Mouse (Mus musculus) heart, embryonic 16.5 days (tissue): ENCODE measurements around the gene Cabin1. TPM values are rescaled to one million over a fixed set of nuclear protein-coding genes. Genes with fewer than 3 reads are reported as not detected.
A peak's percentile ranks its signal among the peaks of the same experiment; 100 is the strongest.

Experiments used
- ATAC-seq: fragments of 200-750 bp; cut with Nextera tagmentation; replicated peaks from 2 replicates; pipeline ENCODE4 v1.8.0; 2017; ENCODE audit warnings: moderate number of reproducible peaks; ENCODE audit not compliant: insufficient read depth, low FRiP score; ENCODE audit errors: extremely low read depth
- H3K27ac ChIP-seq: fragments of 300-500 bp; sonication (generic); 2 replicates; pipeline ENCODE4 v1.5.1; 2014; ENCODE audit warnings: mild to moderate bottlenecking, low read length, control low read depth, moderate library complexity
- H3K27me3 ChIP-seq: fragments of 300-500 bp; sonication (generic); 2 replicates; pipeline ENCODE4 v1.6.1; 2014; ENCODE audit warnings: low read length, mixed read lengths; ENCODE audit not compliant: control insufficient read depth, insufficient read depth
- H3K36me3 ChIP-seq: fragments of 300-500 bp; sonication (generic); 2 replicates; pipeline ENCODE4 v1.6.1; 2014; ENCODE audit not compliant: control insufficient read depth, insufficient read depth
- H3K4me1 ChIP-seq: fragments of 300-500 bp; sonication (generic); 2 replicates; pipeline ENCODE4 v1.6.1; 2014; ENCODE audit warnings: low read length, mixed read lengths; ENCODE audit not compliant: control insufficient read depth, insufficient read depth
- H3K4me2 ChIP-seq: fragments of 300-500 bp; sonication (generic); 2 replicates; pipeline ENCODE4 v1.6.1; 2014; ENCODE audit warnings: low read depth, mild to moderate bottlenecking, control low read depth, low read length
- H3K4me3 ChIP-seq: fragments of 300-500 bp; sonication (generic); 2 replicates; pipeline ENCODE4 v1.5.1; 2014; ENCODE audit warnings: mild to moderate bottlenecking, control low read depth, low read length
- H3K9ac ChIP-seq: fragments of 300-500 bp; sonication (generic); 2 replicates; pipeline ENCODE4 v1.6.1; 2014; ENCODE audit warnings: low read length, control low read depth
- H3K9me3 ChIP-seq: fragments of 300-500 bp; sonication (generic); replicated peaks from 2 replicates; pipeline ENCODE4 v1.6.1; 2016; ENCODE audit warnings: low read length; ENCODE audit not compliant: control insufficient read depth
- WGBS: fragments of 180-500 bp; shearing (Covaris S2); extraction: QIAGEN DNeasy Blood & Tissue Kit; methylation state at CpG from one replicate; pipeline ENCODE4 v1.1.7; 2014; 5-methylcytosine and 5-hydroxymethylcytosine counted together
- polyA plus RNA-seq: library from polyadenylated mRNA; unstranded; fragments of >200 nt; fragmentation: Nextera tagmentation; extraction: Ambion mirVana; gene quantifications from 2 replicates; pipeline ENCODE4 v1.2.1, GENCODE M21; 2015

The Cabin1 gene
- polyA plus RNA-seq, 1 experiment from 2014 or later = 23.7 TPM

GRCm38 (mm10) chr10:75635019-75635692, 129.0 kb downstream of the Cabin1 start:
- no peak for ATAC-seq
- 63% methylated on average over 14 of the region's 14 CpGs for WGBS

GRCm38 (mm10) chr10:75634610-75635009, 129.5 kb downstream of the Cabin1 start:
- 0 out of 2 replicates have a peak, but pooled peaks cover 4% of the 10 kb centered on the region for H3K4me1 ChIP-seq
- no peaks in the 10 kb centered on the region; the same call in 1 of the 2 replicates for H3K9me3 ChIP-seq
- H3K27ac ChIP-seq = no peak overlapping the region
- 93% methylated on average over 8 of the region's 8 CpGs for WGBS
- H3K4me3 ChIP-seq = no peak overlapping the region
- H3K27me3 ChIP-seq = no peaks in the 10 kb centered on the region
- H3K4me2 ChIP-seq = no peak overlapping the region
- no peak overlapping the region for H3K9ac ChIP-seq
- no peak for ATAC-seq
- H3K36me3 ChIP-seq = no peaks in the 10 kb centered on the region

More at GRCm38 (mm10) chr10:75635019-75635692, 129.0 kb downstream of the Cabin1 start:
- Histone ChIP-seq H3K4me1 (0 out of 2 replicates have a peak, but pooled peaks cover 4% of the 10 kb centered on the region), H3K27ac (no peak overlapping the region), H3K4me2 (no peak overlapping the region), H3K9me3 (no peaks in the 10 kb centered on the region), H3K36me3 (no peaks in the 10 kb centered on the region), H3K27me3 (no peaks in the 10 kb centered on the region), H3K4me3 (no peak overlapping the region), H3K9ac (no peak overlapping the region)

GRCm38 (mm10) chr10:75633576-75634139, 130.5 kb downstream of the Cabin1 start:
- WGBS = 68% methylated on average over 14 of the region's 14 CpGs
- no peaks in the 10 kb centered on the region for H3K36me3 ChIP-seq
- no peaks in the 10 kb centered on the region; the same call in 1 of the 2 replicates for H3K9me3 ChIP-seq
- H3K4me3 ChIP-seq = no peak overlapping the region
- 0 out of 2 replicates have a peak, but pooled peaks cover 4% of the 10 kb centered on the region for H3K4me1 ChIP-seq
- H3K27me3 ChIP-seq = no peaks in the 10 kb centered on the region
- H3K9ac ChIP-seq = no peak overlapping the region
- no peak overlapping the region for H3K27ac ChIP-seq
- no peak overlapping the region for H3K4me2 ChIP-seq
- ATAC-seq = no peak

- no peak overlapping the region for H3K4me2 ChIP-seq
- H3K36me3 ChIP-seq = no peaks in the 10 kb centered on the region
- H3K27ac ChIP-seq = 0 out of 2 replicates have a peak overlapping the region, but pooled peaks have one; percentile 24
- WGBS = 68% methylated on average over 5 of the region's 5 CpGs
- H3K4me1 ChIP-seq = 0 out of 2 replicates have a peak, but pooled peaks cover 4% of the 10 kb centered on the region
- H3K9me3 ChIP-seq = no peaks in the 10 kb centered on the region; the same call in 1 of the 2 replicates
- no peaks in the 10 kb centered on the region for H3K27me3 ChIP-seq
- H3K4me3 ChIP-seq = no peak overlapping the region
- no peak for ATAC-seq
- no peak overlapping the region for H3K9ac ChIP-seq
Measured at GRCm38 (mm10) chr10:75633048-75633447, 131.1 kb downstream of the Cabin1 start.

GRCm38 (mm10) chr10:75632633-75633032, 131.5 kb downstream of the Cabin1 start:
- 39% methylated on average over 5 of the region's 5 CpGs for WGBS
- no peaks in the 10 kb centered on the region; the same call in 1 of the 2 replicates for H3K9me3 ChIP-seq
- H3K36me3 ChIP-seq = no peaks in the 10 kb centered on the region
- H3K4me2 ChIP-seq = no peak overlapping the region
- no peak overlapping the region for H3K4me3 ChIP-seq
- 0 out of 2 replicates have a peak overlapping the region, but pooled peaks have one; percentile 24 for H3K27ac ChIP-seq
- H3K27me3 ChIP-seq = no peaks in the 10 kb centered on the region
- no peak overlapping the region for H3K9ac ChIP-seq
- peak; percentile 54 for ATAC-seq
- H3K4me1 ChIP-seq = 0 out of 2 replicates have a peak, but pooled peaks cover 4% of the 10 kb centered on the region

- Histone ChIP-seq H3K27me3 (no peaks in the 10 kb centered on the region), H3K36me3 (no peaks in the 10 kb centered on the region), H3K27ac (no peak overlapping the region), H3K4me3 (no peak overlapping the region), H3K4me2 (no peak overlapping the region), H3K9ac (no peak overlapping the region), H3K4me1 (peaks cover 2% of the 10 kb centered on the region; the same call in 1 of the 2 replicates), H3K9me3 (no peaks in the 10 kb centered on the region; the same call in 1 of the 2 replicates)
- 71% methylated on average over 3 of the region's 3 CpGs for WGBS
- ATAC-seq = no peak
Measured at GRCm38 (mm10) chr10:75627490-75627889, 136.7 kb downstream of the Cabin1 start.

GRCm38 (mm10) chr10:75626991-75627390, 137.2 kb downstream of the Cabin1 start:
- Histone ChIP-seq H3K4me2 (no peak overlapping the region), H3K4me3 (no peak overlapping the region), H3K27ac (no peak overlapping the region), H3K9ac (no peak overlapping the region), H3K4me1 (no peaks in the 10 kb centered on the region; the same call in 1 of the 2 replicates), H3K36me3 (no peaks in the 10 kb centered on the region), H3K9me3 (peaks cover 2% of the 10 kb centered on the region; the same call in 1 of the 2 replicates), H3K27me3 (no peaks in the 10 kb centered on the region)
- no peak for ATAC-seq
- WGBS = 60% methylated on average over 3 of the region's 3 CpGs

GRCm38 (mm10) chr10:75625920-75626319, 138.2 kb downstream of the Cabin1 start:
- ATAC-seq = no peak
- H3K27me3 ChIP-seq = no peaks in the 10 kb centered on the region

GRCm38 (mm10) chr10:75620818-75621217, 143.3 kb downstream of the Cabin1 start:
- ATAC-seq = no peak
- Histone ChIP-seq H3K4me2 (no peak overlapping the region), H3K4me1 (no peaks in the 10 kb centered on the region), H3K4me3 (no peak overlapping the region), H3K27ac (no peak overlapping the region), H3K9me3 (peaks cover 2% of the 10 kb centered on the region; the same call in 1 of the 2 replicates), H3K27me3 (no peaks in the 10 kb centered on the region), H3K9ac (no peak overlapping the region), H3K36me3 (no peaks in the 10 kb centered on the region)
- 44% methylated on average over 3 of the region's 3 CpGs for WGBS

More at GRCm38 (mm10) chr10:75625920-75626319, 138.2 kb downstream of the Cabin1 start:
- Histone ChIP-seq H3K9ac (no peak overlapping the region), H3K27ac (no peak overlapping the region), H3K36me3 (no peaks in the 10 kb centered on the region), H3K9me3 (peaks cover 2% of the 10 kb centered on the region; the same call in 1 of the 2 replicates), H3K4me1 (no peaks in the 10 kb centered on the region; the same call in 1 of the 2 replicates), H3K4me3 (no peak overlapping the region), H3K4me2 (no peak overlapping the region)
- WGBS = 37% methylated on average over 6 of the region's 6 CpGs
